Mouse (Mus musculus): ENCODE results near the gene Tom1l1.

DNA sequence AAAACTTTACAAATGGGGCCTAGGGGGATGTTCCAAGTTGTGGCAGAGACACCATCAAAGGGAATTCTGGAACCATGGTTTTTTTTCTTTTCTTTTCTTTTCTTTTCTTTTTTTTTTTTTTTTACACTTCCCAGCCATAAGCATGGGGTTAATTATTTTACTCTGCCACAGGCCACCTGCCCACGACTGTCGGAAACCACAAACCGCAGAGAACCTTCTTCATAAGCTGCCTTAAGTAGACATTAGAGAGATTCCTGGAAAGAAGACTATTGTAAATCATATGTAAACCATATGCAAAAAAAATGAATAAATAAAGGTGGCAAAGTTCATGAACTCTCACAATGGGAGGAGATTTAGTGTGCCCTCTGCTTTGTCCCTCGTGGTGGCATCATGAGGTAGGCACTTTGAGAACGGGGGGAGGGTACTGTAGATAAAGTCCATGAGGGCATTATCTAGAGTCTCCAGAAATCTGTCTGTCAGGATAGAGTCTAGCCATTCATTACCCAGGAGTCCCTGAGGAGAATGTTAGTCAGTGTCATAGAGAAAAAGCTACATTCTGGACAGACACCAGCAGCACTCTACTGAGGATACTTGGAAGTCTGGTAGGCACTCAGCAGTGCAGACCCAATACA is 12.6 kb downstream of the Tom1l1 start:
- TF ChIP-seq EP300 (IDR thresholded peaks at IDR 0.05; ENCODE audit: insufficient read depth, low read depth, low read length) (no peak), CTCF (IDR thresholded peaks at IDR 0.05; ENCODE audit: low read depth, low read length) (no peak), POLR2A (IDR thresholded peaks at IDR 0.05; ENCODE audit: insufficient read depth, low read length) (no peak)

All from ES-Bruce4 (cell line).